Mouse (Mus musculus) lung, adult 2 months (tissue): ENCODE results near the gene P4ha1.

ENCODE experiments used
- CTCF ChIP-seq: fragments of 200-500 bp; IDR thresholded peaks from 2 replicates; pipeline ENCODE4 v1.5.1; 2011; ENCODE audit warnings: mild to moderate bottlenecking, low read length, control low read depth; ENCODE audit not compliant: insufficient read depth
- POLR2A ChIP-seq: fragments of 200-500 bp; IDR thresholded peaks from 2 replicates; pipeline ENCODE4 v1.6.1; 2011; ENCODE audit warnings: low read depth, mild to moderate bottlenecking, control low read depth, low read length, borderline replicate concordance; ENCODE audit errors: extremely low read depth

GRCm38 (mm10) chr10:59364551-59364950 is 41.5 kb downstream of the P4ha1 start:
- TF ChIP-seq CTCF (no peak), POLR2A (no peak)
